Mouse (Mus musculus) heart, postnatal 10 days (tissue): ENCODE measurements around the gene Rnf43. TPM values are rescaled to one million over a fixed set of nuclear protein-coding genes. Genes with fewer than 3 reads are reported as not detected.

ENCODE experiments used
- DNase-seq, 2 experiments: peaks; one replicate each; pipeline ENCODE4 v3.0.0; 2021
- intact Hi-C: fragments of 180-260 bp; cut with DNase I; formaldehyde crosslinking; loops from one replicate; pipeline ENCODE4 v1.15.1; 2025
- total RNA-seq, 2 experiments: library from RNA; stranded (reverse); gene quantifications; 2 replicates each; pipeline ENCODE4 v1.2.3; 2021

Gene Rnf43
- total RNA-seq, 2 experiments from 2014 or later: 0.34 to 0.40 TPM

GRCm38 (mm10) chr11:87708979-87709378, 46.5 kb downstream of the Rnf43 start:
- intact Hi-C loops: no loop called here
- DNase-seq: no peak

- intact Hi-C loops: no loop called here
- peak in 1 of 2 experiments; percentile 37 for DNase-seq
These were observed 47.2 kb downstream of the Rnf43 start for GRCm38 (mm10) chr11:87709513-87710261.

GRCm38 (mm10) chr11:87710262-87710615, 47.7 kb downstream of the Rnf43 start:
- intact Hi-C loops: no loop called here

GRCm38 (mm10) chr11:87712188-87712587, 49.7 kb downstream of the Rnf43 start:
- DNase-seq: no peak

More at GRCm38 (mm10) chr11:87710262-87710615, 47.7 kb downstream of the Rnf43 start:
- no peak for DNase-seq

GRCm38 (mm10) chr11:87715999-87716398, 53.5 kb downstream of the Rnf43 start:
- intact Hi-C loops: no loop called here
- DNase-seq: no peak

More at GRCm38 (mm10) chr11:87712188-87712587, 49.7 kb downstream of the Rnf43 start:
- intact Hi-C loops: no loop called here

- no peak for DNase-seq
- intact Hi-C loops: no loop called here
These were observed 57.0 kb downstream of the Rnf43 start for GRCm38 (mm10) chr11:87719526-87719925.

- no peak for DNase-seq
- intact Hi-C loops: no loop called here
These were observed 57.8 kb downstream of the Rnf43 start for GRCm38 (mm10) chr11:87720324-87720723.

- DNase-seq: no peak
- intact Hi-C loops: no loop called here
These were observed 58.3 kb downstream of the Rnf43 start for GRCm38 (mm10) chr11:87720839-87721238.

- no peak for DNase-seq
- intact Hi-C loops: no loop called here
These were observed 59.6 kb downstream of the Rnf43 start for GRCm38 (mm10) chr11:87722168-87722567.

- intact Hi-C loops: no loop called here
- no peak for DNase-seq
These were observed 60.4 kb downstream of the Rnf43 start for GRCm38 (mm10) chr11:87722891-87723290.

GRCm38 (mm10) chr11:87725515-87725914, 63.0 kb downstream of the Rnf43 start:
- intact Hi-C loops: no loop called here
- DNase-seq: no peak

- no peak for DNase-seq
- intact Hi-C loops: no loop called here
These were observed 63.5 kb downstream of the Rnf43 start for GRCm38 (mm10) chr11:87725964-87726562.

GRCm38 (mm10) chr11:87727021-87727420, 64.5 kb downstream of the Rnf43 start:
- intact Hi-C loops: no loop called here
- no peak for DNase-seq

GRCm38 (mm10) chr11:87727471-87727870, 64.9 kb downstream of the Rnf43 start:
- intact Hi-C loops: no loop called here
- DNase-seq: no peak

GRCm38 (mm10) chr11:87728850-87729592, 66.5 kb downstream of the Rnf43 start:
- DNase-seq: no peak
- intact Hi-C loops: no loop called here

- DNase-seq: no peak
- intact Hi-C loops: no loop called here
These were observed 67.2 kb downstream of the Rnf43 start for GRCm38 (mm10) chr11:87729593-87730185.

- intact Hi-C loops: no loop called here
- DNase-seq: no peak
These were observed 68.3 kb downstream of the Rnf43 start for GRCm38 (mm10) chr11:87730652-87731310.

GRCm38 (mm10) chr11:87734346-87734745, 71.8 kb downstream of the Rnf43 start:
- intact Hi-C loops: no loop called here
- DNase-seq: no peak

- no peak for DNase-seq
- intact Hi-C loops: no loop called here
These were observed 73.2 kb downstream of the Rnf43 start for GRCm38 (mm10) chr11:87735691-87736090.

GRCm38 (mm10) chr11:87736647-87737134, 74.2 kb downstream of the Rnf43 start:
- intact Hi-C loops: no loop called here
- peak; percentile 68 to 73 for DNase-seq
